Mouse (Mus musculus) olfactory bulb, adult 2 months (tissue): ENCODE data around the gene Plekhg5. TPM values are rescaled to one million over a fixed set of nuclear protein-coding genes. Genes with fewer than 3 reads are reported as not detected.

ENCODE experiments used
- H3K27ac ChIP-seq: fragments of 200-500 bp; 2 replicates; pipeline ENCODE4 v1.5.1; 2012; ENCODE audit warnings: low read depth, low read length; ENCODE audit not compliant: insufficient read depth
- H3K4me1 ChIP-seq: fragments of 200-500 bp; 2 replicates; pipeline ENCODE4 v1.6.1; 2012; ENCODE audit warnings: low read length; ENCODE audit not compliant: control insufficient read depth, insufficient read depth
- H3K4me3 ChIP-seq: fragments of 200-500 bp; 2 replicates; pipeline ENCODE4 v1.5.1; 2012; ENCODE audit warnings: mild to moderate bottlenecking, low read depth, low read length, moderate library complexity; ENCODE audit not compliant: insufficient read depth
- CTCF ChIP-seq: fragments of 200-500 bp; IDR thresholded peaks from 2 replicates; pipeline ENCODE4 v1.5.1; 2012; ENCODE audit warnings: low read depth, mild to moderate bottlenecking, low read length, moderate library complexity; ENCODE audit not compliant: insufficient read depth
- POLR2A ChIP-seq: fragments of 200-500 bp; IDR thresholded peaks from 2 replicates; pipeline ENCODE4 v1.6.1; 2012; ENCODE audit warnings: mild to moderate bottlenecking, low read depth, low read length, moderate library complexity; ENCODE audit not compliant: insufficient read depth
- WGBS: fragments of 180-500 bp; shearing (Covaris S2); methylation state at CpG from one replicate; pipeline ENCODE4 v1.1.7; 2018; 5-methylcytosine and 5-hydroxymethylcytosine counted together
- polyA plus RNA-seq: library from polyadenylated mRNA; stranded (reverse); fragments of >200 nt; gene quantifications from 2 replicates; pipeline ENCODE4 v1.2.4, GENCODE M21; 2012; ENCODE audit warnings: low replicate concordance; ENCODE audit not compliant: missing spikeins, insufficient read depth, insufficient read length

The Plekhg5 gene
- polyA plus RNA-seq, 1 experiment: not detected

- Histone ChIP-seq H3K4me3 (no peak overlapping the region), H3K27ac (no peak overlapping the region), H3K4me1 (peaks cover 13% of the 10 kb centered on the region)
- TF ChIP-seq CTCF (no peak), POLR2A (no peak)
- 82% methylated on average over 6 of the region's 6 CpGs for WGBS
Measured at GRCm38 (mm10) chr4:152068166-152068724, 4.1 kb upstream of the Plekhg5 start.

- peaks cover 13% of the 10 kb centered on the region for H3K4me1 ChIP-seq
- no peak overlapping the region for H3K4me3 ChIP-seq
- WGBS: 89% methylated on average over 3 of the region's 3 CpGs
- no peak for TF ChIP-seq POLR2A
- TF ChIP-seq CTCF: no peak
- H3K27ac ChIP-seq: no peak overlapping the region
Measured at GRCm38 (mm10) chr4:152069245-152069644, 3.1 kb upstream of the Plekhg5 start.

- Histone ChIP-seq H3K27ac (no peak overlapping the region), H3K4me3 (no peak overlapping the region), H3K4me1 (peaks cover 13% of the 10 kb centered on the region)
- no peak for TF ChIP-seq POLR2A
- no peak for TF ChIP-seq CTCF
- WGBS: 73% methylated on average over 11 of the region's 11 CpGs
Measured at GRCm38 (mm10) chr4:152070494-152071396, 1.6 kb upstream of the Plekhg5 start.

- no peak for TF ChIP-seq POLR2A
- WGBS: 44% methylated on average over 10 of the region's 10 CpGs
- H3K4me3 ChIP-seq: no peak overlapping the region
- no peak overlapping the region for H3K27ac ChIP-seq
- H3K4me1 ChIP-seq: peaks cover 20% of the 10 kb centered on the region
Measured at GRCm38 (mm10) chr4:152072655-152073054, 357 bp downstream of the Plekhg5 start.

DNA sequence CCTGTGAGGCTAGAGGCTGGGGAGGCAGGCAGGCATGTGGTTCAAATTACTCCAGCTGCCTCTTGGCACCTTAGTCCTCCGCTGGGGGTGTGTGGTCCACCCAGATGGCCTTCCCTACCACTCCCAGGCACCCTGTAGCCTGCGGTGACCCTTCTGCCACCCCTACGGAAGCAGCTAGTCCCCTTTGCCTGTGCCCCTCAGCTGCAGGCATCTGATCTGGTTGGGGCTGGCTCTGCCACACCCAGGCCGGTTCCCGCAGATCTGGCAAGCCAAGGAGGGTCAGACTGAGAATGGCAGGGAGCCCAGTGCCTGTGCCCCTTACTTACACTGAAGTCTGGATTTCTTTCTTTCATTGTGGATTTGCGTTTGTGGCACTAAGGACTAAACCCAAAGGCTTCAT lies 1.4 kb downstream of the Plekhg5 start:
- no peak overlapping the region for H3K4me3 ChIP-seq
- TF ChIP-seq POLR2A: no peak
- H3K4me1 ChIP-seq: peaks cover 29% of the 10 kb centered on the region
- WGBS: 66% methylated on average over 6 of the region's 6 CpGs
- no peak overlapping the region for H3K27ac ChIP-seq

DNA sequence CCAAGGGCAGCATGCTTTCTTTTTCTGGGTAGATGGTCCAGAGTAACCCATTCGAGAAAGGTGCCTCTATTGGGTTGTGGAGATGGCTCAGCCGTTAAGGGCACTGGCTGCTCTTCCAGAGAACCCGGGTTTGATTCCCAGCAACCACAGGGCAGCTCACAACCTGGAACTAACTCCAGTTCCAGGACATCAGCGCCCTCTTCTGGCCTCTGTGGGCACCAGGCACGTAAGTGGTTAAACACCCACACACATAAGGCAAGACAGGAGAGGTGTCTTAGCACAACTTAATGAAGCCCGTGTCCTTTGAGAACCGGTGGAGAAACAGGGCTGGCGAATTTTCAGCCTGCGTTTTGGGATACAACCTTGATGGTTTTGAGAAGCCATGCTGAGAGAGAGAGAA lies 2.2 kb downstream of the Plekhg5 start:
- 88% methylated on average over 9 of the region's 9 CpGs for WGBS
- no peak overlapping the region for H3K27ac ChIP-seq
- no peak overlapping the region for H3K4me3 ChIP-seq
- peaks cover 29% of the 10 kb centered on the region for H3K4me1 ChIP-seq
- TF ChIP-seq POLR2A (no peak), CTCF (no peak)

DNA sequence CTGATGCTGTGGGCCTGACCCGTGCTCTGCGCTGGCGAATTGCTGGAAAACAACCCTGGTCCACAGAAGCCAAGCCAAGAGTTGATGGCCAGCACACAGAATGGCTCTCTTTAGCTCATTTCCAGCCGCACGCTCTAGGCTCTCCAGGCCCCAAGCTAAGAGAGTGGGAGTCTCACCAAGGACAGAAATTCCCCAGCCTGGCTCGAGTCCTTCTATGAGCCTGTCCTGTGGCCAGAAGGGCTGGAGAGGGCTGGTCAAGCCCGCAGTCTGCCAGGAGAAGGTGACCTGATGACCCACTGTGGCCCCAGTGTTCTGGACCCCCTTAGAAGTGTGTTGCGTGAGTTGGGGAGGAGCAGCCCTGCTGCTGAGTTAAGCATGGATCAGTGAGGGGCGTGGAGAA lies 4.9 kb downstream of the Plekhg5 start:
- WGBS: 88% methylated on average over 9 of the region's 9 CpGs
- no peak overlapping the region for H3K4me3 ChIP-seq
- no peak overlapping the region for H3K27ac ChIP-seq
- TF ChIP-seq CTCF (no peak), POLR2A (no peak)
- H3K4me1 ChIP-seq: peaks cover 23% of the 10 kb centered on the region

DNA sequence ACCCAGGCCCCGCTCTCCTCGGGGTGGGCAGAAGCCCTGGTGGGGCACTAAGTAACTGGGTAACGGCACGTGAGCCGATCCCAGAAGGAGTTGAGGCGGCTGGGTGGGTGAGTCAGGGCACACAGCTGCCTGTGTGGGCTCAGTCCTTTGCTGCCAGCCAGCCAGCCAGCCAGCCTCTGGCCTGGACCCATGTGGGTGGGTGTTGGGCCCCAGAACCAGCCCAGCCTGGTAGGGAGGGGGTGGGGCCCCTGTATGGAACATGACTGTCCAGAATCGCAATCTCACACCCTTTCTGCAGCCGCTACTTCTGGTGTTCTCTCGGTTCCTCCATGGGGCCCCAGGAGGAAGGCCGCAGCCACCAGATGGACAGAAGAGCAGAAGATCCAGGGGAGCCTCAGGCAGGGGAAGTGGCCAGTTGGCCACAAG lies 5.8 kb downstream of the Plekhg5 start:
- Histone ChIP-seq H3K4me1 (peaks cover 15% of the 10 kb centered on the region), H3K4me3 (no peak overlapping the region), H3K27ac (no peak overlapping the region)
- 64% methylated on average over 10 of the region's 10 CpGs for WGBS
- TF ChIP-seq POLR2A (no peak), CTCF (no peak)

DNA sequence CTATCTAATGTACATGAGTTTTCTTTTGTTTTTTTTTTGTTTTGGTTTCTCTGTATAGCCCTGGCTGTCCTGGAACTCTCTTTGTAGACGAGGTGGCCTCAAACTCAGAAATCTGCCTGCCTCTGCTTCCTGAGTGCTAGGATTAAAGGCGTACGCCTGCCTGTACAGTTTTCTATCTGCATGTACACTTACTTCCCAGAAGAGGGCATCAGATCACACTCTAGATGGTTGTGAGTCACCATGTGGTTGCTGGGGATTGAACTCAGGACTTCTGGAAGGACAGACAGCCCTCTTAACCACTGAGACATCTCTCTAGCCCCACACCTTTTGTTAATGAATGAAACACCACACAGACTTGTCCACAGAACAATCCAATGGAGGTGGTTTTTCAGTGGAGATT lies 7.0 kb downstream of the Plekhg5 start:
- 97% methylated on average over 3 of the region's 3 CpGs for WGBS
- no peak overlapping the region for H3K4me3 ChIP-seq
- no peak overlapping the region for H3K27ac ChIP-seq
- TF ChIP-seq POLR2A (no peak), CTCF (no peak)
- H3K4me1 ChIP-seq: peaks cover 20% of the 10 kb centered on the region
